Mouse (Mus musculus) embryonic fibroblast, embryonic 13.5 days (primary cell): Measurements from ENCODE around the gene Dlg2.

ENCODE experiments used
- CTCF ChIP-seq: IDR thresholded peaks from 2 replicates; pipeline ENCODE4 v1.5.1; 2011; ENCODE audit warnings: mild to moderate bottlenecking, control low read depth, low read length, moderate library complexity, borderline replicate concordance; ENCODE audit not compliant: insufficient read depth
- POLR2A ChIP-seq: IDR thresholded peaks from 2 replicates; pipeline ENCODE4 v1.6.1; 2011; ENCODE audit warnings: low read depth, mild to moderate bottlenecking, control low read depth, low read length, moderate library complexity

GRCm38 (mm10) chr7:91511119-91511518 is 1034.6 kb downstream of the Dlg2 start:
- TF ChIP-seq CTCF = no peak
- TF ChIP-seq POLR2A = no peak
